Mouse (Mus musculus) kidney, adult 2 months (tissue): ENCODE measurements around the gene Frmd4b.

Experiments
- CTCF ChIP-seq: fragments of 200-500 bp; conservative IDR thresholded peaks from 2 replicates; pipeline ENCODE4 v1.5.1; 2011; ENCODE audit warnings: low read depth, mild to moderate bottlenecking, control low read depth, low read length, moderate library complexity, mixed read lengths; ENCODE audit not compliant: insufficient read depth, insufficient read length
- POLR2A ChIP-seq: fragments of 200-500 bp; IDR thresholded peaks from one replicate; pipeline ENCODE4 v1.6.1; 2011; ENCODE audit warnings: low read depth, low read length, control low read depth

- no peak for TF ChIP-seq CTCF
- TF ChIP-seq POLR2A = no peak
These were observed 313.8 kb downstream of the Frmd4b start for GRCm38 (mm10) chr6:97303277-97304109.
